Mouse (Mus musculus): ENCODE measurements around the gene Pithd1.
"Not testable (repeated sequence)": the region's sequence is repeated elsewhere in the genome, so short reads cannot be mapped to it uniquely, and the experiment has no call there.

Gene Pithd1

DNA sequence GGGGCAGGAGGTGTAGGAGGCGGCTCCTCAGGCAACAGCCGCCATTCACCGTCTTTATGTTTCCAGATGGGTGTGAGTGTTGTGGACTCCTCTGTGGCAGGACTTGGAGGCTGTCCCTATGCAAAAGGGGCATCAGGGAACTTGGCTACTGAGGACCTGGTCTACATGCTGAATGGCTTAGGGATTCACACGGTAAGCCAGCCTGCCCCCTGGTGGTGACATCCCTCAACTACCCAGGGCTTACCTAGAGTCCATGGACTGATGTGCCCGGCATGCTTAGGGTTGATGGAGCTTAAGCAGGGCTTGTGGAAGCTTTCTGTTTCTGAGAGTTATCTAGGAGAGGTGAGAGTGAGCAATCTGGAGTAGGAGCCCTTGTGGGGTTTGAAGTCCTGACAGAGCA, 26.3 kb downstream of the Pithd1 start:
- DNase-seq, result peak; percentile 95

DNA sequence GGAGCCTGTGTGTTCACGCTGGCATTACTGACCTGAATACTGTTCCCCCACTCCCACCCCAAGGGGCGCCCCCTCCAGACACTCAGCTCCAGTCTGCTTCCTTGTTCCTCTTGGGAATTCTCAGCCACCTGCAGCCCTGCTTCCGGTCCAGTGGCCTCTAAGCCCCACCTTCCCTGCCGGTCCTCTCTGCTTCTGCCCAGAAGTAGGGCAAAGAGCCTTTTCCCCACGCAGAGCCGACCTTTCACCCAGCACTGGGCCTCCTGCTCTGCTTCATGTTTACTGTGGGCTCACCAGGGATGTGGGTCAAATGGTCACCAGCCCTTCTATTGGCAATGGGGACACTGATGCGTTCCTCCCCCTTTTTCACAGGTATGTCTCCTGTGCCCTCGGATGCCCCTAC, 28.7 kb downstream of the Pithd1 start:
- DNase-seq, result peak; percentile 91

DNA sequence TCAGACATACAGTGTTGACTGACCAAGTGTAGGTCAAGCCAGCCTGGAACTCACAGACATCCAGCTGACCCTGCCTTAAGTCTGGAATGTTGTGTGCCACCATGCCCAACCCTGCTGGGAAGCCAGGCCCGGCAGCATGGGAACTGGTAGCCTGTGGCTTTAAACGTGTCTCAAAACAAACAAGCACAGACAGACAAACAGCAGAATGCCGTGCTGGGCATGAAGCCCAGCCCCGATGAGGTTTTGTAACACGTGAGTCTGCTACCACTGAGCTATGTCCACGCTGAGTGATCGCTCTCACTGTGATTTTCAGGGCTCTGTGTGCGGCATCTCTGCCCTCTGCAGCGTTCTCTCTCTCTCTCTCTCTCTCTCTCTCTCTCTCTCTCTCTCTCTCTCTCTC, 31.2 kb downstream of the Pithd1 start:
- DNase-seq, result no peak

DNA sequence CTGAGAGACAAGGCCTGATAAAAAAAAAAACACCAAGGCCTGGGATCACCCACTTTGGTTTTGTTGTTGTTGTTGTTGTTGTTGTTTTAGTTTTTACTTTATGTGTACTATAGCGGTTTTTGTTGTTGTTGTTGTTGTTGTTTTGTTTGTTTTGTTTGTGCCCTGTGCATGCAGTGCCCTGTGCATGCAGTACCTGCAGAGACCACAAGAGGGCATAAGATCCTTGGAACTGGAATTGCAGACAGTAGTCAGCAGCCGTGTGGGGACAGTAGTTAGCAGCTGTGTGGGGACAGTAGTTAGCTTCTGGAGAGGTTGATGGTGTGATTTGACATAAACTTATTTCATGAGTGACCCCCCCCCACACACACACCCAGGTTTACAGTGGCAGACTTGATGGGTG, 32.8 kb downstream of the Pithd1 start:
- DNase-seq, result peak; percentile 93

DNA sequence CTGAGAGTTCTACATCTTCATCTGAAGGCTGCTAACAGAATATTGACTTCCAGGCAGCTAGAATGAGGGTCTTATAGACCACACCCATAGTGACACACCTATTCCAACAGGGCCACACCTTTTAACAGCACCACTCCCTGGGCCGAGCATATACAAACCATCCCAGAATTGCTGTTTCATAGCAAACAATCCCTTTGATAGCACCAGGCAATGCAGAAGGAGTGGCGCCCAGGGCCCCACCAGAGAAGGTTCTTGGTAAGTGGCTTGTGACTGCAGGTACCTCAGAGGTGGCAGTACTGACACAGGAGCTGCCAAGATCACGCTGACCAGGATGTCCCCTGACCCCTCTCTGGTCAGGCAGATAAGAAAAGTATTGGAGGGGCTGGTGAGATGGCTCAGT, 33.9 kb downstream of the Pithd1 start:
- DNase-seq, result no peak

DNA sequence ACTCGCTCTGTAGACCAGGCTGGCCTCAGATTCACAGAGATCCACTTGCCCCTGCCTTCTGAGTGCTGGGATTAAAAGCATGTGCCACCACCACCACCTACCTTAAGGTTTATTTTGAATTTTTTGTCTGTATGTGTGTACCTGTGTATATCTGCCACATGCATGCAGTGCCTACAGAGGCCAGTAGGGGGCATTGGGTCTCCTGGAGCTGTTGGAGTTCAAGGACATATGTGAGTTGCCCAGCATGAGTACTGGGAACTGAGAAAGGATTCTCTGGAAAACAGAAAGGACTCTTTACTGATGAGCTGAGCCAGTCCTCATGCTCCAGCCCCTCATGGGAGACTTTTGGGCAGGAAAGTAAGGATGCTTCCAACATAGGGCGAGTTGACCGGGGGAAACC, 35.6 kb downstream of the Pithd1 start:
- no peak for DNase-seq

DNA sequence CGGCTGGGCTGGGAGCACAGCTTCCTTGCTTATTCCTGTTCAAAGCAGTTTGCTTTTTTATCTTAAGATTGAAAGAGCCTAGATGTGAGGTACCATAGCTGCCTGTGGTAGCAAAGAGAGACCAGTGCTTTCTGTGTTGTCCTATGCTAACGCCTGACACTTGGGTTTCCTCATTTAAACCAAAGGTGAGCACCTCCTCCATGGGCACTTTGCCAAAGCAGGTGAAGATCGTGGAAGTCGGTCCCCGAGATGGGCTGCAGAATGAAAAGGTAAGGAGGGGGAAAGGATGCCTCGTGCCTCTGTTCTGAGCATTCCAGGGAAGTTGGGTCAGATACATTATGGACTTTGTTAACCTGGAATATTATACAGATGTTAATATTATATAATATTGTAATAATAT, 36.7 kb downstream of the Pithd1 start:
- DNase-seq, result no peak

DNA sequence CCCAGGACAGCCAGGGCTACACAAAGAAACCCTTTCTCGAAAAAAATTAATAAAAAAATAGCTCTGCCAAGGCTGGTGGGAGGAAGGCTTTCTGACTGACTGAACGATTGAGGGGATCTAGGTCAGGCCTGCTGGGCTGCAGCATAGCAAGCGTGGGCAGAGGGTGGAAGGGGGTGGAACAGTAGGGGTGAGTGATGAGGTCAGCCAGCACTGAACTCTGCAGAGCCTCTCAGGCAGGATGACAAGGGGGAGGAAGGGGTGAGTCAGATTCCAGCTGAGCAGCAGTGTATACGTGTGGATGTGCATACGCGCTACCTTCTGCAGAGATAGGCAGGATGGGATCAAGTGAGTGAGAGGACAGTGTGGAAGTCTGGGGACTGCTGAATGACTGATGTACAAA, 37.2 kb downstream of the Pithd1 start:
- DNase-seq, result peak; percentile 94

DNA sequence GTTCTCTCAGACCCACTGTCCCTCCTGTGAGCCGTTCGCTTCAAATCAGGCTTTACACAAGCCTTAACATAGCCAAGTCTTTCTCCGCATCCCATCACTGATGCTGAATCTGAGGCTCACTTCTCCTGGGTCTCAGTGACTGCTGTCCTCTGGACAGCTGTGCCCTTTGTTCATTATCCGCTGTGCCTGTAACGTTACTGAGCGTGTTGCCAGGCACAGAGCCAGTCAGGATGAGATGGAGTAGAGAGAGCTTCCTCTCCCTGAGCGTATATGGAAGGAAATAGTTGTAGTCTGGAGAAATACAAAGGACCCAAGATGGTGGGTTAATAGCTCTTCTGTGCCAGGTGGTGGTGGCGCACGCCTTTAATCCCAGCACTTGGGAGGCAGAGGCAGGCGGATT, 37.6 kb downstream of the Pithd1 start:
- peak; percentile 96 for DNase-seq

DNA sequence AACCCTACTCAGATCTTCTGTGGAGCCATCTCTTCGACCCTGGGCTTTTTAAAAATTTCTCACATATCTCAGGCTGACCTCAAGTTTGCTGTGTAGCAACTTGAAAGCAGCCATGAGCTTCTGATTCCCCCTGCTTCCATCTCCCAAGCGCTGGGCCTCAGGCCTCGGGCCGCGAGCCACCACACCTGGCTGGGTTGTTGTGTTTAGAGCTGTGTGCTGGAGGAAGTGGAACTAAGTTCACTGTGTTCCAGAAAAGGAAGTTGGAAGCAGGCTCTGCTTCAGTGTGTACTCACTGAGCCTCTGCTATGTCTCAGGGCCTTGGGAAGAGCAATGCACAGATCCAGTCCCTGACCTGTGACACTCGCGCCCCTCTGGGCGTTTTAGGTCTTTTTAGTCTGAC, 38.9 kb downstream of the Pithd1 start:
- peak; percentile 95 for DNase-seq

DNA sequence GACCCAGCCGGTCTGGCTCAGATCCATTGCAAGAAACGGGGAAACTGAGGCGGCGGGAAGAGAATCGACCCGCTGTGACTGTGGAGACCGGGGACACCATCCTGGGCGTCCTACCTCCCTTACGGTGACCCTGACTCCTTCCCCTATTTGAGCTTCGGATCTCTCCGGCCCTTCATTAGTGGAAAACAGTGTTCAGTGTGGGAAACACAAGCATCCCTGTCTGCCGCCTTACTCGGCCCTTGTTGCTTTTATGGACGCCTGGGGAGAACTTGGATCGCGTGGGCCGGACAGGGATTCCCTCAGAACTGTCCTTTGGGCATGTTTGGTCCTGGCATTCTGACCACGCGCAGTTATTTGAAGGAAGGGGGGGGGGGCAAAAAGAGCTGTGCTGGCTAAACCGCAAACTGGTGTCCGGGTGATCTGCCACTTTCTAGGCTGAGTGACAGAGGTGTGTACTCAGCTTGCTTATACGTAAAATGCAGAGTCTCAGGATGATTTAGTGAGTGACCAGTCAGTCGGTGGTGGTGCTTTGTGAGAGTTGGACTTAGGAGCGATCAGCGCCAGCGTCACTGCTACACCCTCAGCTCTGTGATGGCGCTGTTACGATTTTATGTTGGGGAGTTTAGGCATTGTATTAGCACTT, 40.3 kb downstream of the Pithd1 start:
- peak; percentile 93 for DNase-seq

DNA sequence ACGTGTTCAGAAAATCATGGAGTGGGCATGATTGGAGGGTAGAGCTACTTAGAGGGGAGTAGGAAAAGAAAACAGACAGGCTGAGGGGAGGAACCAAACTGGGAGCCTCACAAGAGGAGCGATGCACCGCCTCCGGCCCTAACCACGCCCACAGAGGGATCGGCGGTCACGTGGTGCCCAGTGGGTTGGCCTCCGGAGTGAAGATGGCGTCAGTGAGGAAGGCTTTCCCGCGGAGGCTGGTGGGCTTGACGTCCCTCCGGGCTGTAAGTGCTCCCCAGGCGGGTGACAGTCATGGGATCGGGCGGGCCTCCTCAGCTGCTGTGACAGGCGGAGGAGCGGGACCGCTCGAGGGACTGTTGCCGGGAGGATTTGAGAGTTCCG, 40.8 kb downstream of the Pithd1 start, which contains the start of gene Hmgcl:
Gene Hmgcl (plus strand): TSS at position 171 of the 381 bp plus-strand sequence.
- DNase-seq, result peak; percentile 100

DNA sequence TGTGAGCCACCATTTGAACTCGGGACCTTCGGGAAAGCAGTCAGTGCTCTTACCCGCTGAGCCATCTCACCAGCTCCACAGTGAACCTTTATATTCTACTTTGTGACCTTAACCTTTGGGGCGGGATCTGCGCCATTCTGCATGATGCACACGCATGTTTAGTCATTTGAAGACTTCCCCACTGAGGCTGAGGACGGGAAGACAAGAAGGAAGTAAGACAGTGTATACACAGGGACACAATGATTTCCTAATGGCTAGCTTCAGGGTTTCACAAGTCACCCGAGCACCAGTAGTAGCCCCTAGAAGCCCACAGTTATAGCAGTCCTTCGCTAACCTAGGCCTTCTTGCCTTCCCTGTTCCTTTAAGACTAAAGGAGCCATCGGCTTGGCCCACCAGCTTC, 41.4 kb downstream of the Pithd1 start:
- DNase-seq, result no peak

DNA sequence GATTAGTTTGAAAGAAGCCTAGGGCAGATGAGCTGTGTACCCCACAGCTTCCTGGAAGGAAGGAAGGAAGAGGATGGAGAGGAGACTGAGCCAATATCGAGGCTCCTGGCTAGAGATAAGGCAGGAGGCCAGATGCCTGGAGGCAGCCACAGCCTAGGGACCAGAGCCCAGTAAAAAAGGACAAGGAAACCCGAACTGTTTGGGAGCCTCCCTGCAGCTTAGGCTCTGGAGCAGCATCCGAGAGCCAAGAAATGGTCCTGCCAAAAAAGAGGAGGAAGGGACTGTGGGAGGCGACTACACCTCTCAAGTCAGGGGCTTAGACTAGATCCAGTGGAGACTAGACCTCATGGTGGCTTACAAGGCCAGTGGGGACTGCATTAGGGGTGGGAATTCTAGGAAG, 43.7 kb downstream of the Pithd1 start:
- DNase-seq, result peak; percentile 97

DNA sequence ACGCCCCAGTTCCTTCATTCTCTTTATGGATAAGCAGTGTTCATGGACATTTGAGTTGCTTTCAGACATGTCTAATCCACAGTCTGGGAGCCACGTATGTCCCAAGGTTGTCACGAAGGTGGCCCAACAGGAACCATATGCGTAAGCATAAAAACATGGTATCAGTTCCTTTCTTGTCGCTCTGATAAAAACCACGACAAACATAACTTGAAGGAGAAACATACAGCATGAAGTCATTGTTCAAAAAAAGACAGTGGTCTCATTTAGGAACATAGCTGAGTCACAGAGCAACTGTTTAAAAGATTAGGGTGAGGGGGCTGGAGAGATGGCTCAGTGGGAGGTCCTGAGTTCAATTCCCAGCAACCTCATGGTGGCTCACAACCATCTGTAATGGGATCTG, 44.9 kb downstream of the Pithd1 start:
- no peak for DNase-seq

DNA sequence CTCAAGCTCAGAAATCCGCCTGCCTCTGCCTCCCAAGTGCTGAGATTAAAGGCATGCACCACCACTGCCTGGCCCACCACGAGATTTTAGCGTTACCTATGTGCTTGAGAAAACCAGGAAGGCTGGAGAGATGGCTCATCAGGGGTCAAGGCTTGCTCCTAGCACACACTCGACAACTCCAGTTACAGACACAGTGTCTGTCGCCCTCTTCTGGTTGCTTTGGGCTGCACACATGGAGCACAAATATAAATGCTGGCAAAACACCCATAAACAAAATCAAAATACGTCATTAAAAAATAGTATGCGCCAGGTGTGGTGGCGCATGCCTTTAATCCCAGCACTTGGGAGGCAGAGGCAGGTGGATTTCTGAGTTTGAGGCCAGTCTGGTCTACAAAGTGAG, 46.0 kb downstream of the Pithd1 start:
- not testable (repeated sequence) for DNase-seq

DNA sequence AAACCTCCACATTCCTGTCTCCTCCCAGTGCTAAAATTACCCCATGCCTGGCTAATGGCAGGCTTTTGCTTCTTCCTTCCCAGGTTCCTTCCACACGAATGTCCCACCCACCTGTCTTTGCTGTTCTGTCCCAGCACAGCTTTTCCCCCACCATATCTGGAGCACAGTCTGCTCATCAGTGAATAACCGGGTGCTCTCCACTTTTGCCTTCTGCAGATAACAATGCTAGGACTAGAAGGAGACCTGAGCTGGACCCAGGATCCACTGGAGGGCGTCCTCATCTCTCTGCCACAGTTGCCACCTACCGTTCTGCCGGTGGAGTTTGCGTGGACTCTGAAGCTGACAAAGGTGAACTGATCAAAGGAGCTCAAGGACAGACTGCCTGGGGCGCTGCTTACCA, 48.2 kb downstream of the Pithd1 start:
- no peak for DNase-seq

DNA sequence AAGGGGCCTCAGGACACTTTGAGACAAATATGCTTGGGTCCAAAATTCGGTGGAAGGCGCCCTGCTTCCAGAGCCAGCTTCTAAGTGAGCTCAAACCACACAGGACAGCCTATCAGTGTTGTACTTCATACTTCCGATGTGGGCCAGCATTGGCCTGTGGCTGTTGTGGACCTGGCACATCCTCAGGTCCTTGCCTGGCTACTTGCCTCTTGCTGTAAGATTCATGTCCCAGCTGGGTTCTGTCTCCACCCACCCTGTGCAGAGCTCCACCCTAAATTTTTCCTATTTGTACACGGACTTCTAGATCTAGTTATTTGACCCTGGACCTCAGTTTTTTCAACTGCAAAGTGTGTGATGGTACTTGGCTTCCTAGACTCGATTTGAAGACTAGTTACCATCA, 51.6 kb downstream of the Pithd1 start:
- peak; percentile 97 for DNase-seq

DNA sequence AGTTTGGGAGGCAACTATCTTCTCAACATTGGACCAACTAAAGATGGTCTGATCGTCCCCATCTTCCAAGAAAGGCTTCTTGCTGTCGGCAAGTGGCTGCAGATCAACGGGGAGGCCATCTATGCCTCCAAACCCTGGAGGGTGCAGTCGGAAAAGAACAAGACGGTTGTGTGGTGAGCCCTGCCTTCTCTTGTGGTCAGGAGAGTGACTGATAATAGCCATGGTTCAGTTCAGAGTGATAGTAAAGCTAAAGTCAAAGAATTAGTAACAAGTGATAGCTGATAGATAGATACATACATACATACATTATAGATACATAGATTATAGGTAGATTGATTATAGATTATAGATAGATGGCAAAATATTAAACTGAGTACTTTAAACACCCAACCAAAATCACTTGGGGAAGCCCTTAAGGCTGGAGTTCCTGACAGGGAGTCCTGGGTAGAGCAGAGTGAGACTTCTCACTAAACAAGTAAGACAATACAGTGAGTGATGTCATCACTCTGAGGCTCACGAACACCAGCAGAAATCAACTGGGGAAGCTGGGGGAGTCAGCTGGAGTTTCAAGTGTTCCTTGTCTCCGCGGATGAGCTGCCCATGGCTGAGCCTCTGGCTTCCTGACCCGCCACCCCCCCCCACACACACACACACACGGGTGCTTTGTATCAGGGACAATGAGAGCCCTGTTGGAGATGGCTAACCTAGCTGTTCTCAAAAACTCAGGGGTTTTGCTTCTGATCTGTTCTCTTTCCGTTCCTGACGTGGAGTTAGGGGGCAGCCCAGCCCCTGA, 52.2 kb downstream of the Pithd1 start:
- no peak for DNase-seq

DNA sequence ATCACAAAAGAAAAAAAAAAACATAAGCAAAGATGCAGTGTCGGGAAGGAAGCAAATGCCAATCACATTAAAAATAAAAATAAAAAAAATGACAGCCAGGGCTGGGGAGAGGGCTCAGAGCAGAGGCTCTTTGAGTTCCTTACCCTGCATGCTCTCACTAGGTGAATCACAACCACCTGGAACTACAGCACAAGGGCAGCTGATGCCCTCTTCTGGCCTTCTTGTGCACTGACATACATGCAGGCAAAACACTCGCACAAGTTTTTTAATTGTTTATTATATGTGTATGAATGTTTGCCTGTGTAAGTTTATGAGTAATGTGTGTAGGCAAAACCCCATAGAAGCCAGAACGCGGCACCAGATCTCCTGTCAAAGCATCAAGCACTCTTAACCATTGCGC, 55.2 kb downstream of the Pithd1 start:
- no peak for DNase-seq

DNA sequence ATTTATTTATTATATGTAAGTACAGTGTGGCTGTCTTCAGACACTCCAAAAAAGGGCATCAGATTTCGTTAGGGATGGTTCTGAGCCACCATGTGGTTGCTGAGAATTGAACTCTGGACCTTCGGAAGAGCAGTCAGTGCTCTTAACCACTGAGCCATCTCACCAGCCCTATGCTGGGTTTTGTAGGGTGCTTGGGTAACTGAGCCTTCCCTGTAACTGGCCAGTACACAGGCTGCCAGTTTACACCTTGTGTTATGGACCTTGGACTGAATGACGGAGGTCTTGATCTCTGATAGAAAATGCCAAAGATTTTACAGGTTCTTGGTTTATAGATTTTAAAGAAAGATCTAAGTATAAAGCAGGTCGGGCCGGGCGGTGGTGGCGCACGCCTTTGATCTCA, 56.8 kb downstream of the Pithd1 start:
- no peak for DNase-seq

DNA sequence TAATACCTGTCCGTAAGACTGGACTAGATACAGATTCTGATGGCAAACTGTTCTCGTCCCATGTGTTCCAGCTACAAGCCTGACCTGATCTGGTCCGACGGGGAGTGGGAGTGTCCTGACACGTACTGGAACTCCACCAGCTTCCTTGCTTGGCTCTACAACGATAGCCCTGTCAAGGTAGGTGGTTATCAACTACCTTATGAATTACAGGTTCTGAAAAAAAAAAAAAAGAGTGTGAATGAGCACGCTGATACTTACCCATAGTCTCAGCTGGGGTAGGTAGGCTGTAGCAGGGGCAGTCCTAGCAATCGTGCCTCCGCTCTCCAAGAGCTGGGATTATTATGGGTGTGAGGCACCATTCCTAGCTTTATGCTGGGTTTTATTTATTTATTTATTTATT, 57.2 kb downstream of the Pithd1 start:
- DNase-seq, result no peak

DNA sequence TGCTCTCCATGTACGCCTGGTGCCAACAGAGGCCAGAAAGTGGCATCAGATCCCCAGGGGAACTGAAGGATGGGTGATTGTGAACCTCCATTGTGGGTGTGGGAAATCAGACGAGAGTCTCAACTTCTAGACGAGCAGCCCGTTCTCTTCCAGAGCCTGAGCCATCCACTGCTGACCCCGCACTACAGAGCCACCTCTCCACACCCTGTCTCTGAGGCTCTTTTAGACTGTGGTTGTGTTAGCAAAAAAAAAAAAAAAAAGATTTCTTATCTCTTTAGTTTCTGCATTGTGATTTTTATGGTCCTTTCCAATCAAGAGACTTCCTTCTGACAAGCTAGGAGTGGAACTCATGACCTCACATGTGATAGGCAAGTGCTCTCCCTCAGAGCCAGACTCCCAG, 57.7 kb downstream of the Pithd1 start:
- no peak for DNase-seq

DNA sequence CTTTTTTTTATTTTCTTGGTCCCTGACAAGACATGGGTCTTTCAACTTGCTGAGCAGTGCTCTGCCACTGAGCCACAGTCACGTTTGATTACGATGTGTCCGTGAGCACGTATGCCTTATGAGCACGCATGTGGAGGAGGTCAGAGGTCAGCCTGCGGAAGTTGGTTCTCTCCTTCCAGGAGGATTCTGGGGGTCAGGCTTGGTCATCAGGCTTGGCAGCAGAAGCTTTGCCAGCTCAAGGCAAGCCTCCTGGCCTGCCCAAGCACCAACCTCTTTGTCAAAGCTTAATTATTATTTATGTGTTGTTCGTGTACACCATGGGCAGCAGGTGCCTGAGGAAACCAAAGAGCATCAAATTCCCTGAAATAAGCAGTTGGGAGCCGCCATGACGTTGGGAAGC, 58.7 kb downstream of the Pithd1 start:
- no peak for DNase-seq

DNA sequence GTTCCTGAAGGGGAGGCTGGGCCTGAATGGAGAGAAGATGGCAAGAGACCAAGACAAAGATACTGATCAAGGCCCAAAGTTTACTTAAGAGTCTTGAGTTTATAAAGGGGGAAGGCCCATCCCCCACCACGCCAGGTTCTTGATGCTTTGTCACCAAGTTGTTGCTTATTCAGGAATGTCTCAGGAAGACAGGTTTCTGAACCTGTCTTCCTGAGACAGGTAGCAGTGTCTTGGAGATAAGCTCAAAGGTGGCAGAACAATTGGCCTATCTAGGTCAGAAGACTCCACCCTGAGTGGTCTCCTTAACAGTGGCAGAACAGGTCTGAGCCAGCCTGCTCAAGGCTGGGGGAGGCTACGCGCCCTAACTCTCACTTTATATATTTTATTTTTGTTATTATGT, 60.2 kb downstream of the Pithd1 start:
- no peak for DNase-seq
